Mouse (Mus musculus): ENCODE measurements at regions not wholly inside any gene's neighbourhood (a gene's known extent, or its start where the extent isn't known, plus 50 kb on each side); places are given as distances from the start of the nearest gene placed in this dataset.

DNA sequence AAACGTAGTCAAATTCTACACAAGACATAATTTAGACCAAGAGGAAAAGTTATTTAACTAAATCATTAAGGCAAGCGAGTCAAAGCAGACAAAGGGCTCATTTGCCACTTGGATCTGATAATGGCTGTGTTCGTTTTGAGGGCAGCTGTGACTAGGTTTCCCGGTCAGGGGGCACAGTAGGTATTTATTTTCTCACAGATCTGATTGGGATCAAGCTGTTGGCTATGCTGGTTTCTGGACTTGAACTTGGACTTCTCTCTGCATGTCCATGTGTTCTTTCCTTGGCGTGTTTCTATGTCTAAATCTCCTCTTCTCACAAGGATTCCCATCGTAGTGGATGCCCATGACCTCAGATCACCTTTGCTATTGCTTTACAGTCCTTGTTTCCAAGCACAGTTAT is 590.8 kb downstream of the Ptprc start:
- TF ChIP-seq CTCF (IDR thresholded peaks at IDR 0.05; ENCODE audit: extremely low read depth, insufficient read depth, insufficient read length, insufficient replicate concordance) (no peak), POLR2A (IDR thresholded peaks at IDR 0.05; ENCODE audit: low read depth, low read length) (no peak)

Measured in spleen, adult 2 months (tissue).